Mouse (Mus musculus) stomach, embryonic 15.5 days (tissue): ENCODE data around the gene Frg2f1. TPM values are rescaled to one million over a fixed set of nuclear protein-coding genes. Genes with fewer than 3 reads are reported as not detected.
"Not testable (repeated sequence)": the region's sequence is repeated elsewhere in the genome, so short reads cannot be mapped to it uniquely, and the experiment has no call there.

Experiments
- ATAC-seq: fragments of 200-750 bp; cut with Nextera tagmentation; 2 replicates; pipeline ENCODE4 v1.8.0; 2017; ENCODE audit warnings: low read depth, moderate number of reproducible peaks, moderate TSS enrichment; ENCODE audit not compliant: insufficient read depth, low FRiP score
- H3K27ac ChIP-seq: fragments of 300-500 bp; sonication (generic); 2 replicates; pipeline ENCODE4 v1.5.1; 2015; ENCODE audit warnings: mild to moderate bottlenecking, inconsistent platforms
- H3K27me3 ChIP-seq: fragments of 300-500 bp; sonication (generic); replicated peaks from 2 replicates; pipeline ENCODE4 v1.6.1; 2015; ENCODE audit warnings: inconsistent platforms
- H3K36me3 ChIP-seq: fragments of 300-500 bp; sonication (generic); 2 replicates; pipeline ENCODE4 v1.6.1; 2015; ENCODE audit warnings: inconsistent platforms
- H3K4me1 ChIP-seq: fragments of 300-500 bp; sonication (generic); 2 replicates; pipeline ENCODE4 v1.6.1; 2015; ENCODE audit warnings: inconsistent platforms
- H3K4me2 ChIP-seq: fragments of 300-500 bp; sonication (generic); 2 replicates; pipeline ENCODE4 v1.6.1; 2015; ENCODE audit warnings: mild to moderate bottlenecking, inconsistent platforms
- H3K4me3 ChIP-seq: fragments of 300-500 bp; sonication (generic); replicated peaks from 2 replicates; pipeline ENCODE4 v1.5.1; 2015; ENCODE audit warnings: inconsistent platforms
- H3K9ac ChIP-seq: fragments of 300-500 bp; sonication (generic); 2 replicates; pipeline ENCODE4 v1.6.1; 2015; ENCODE audit warnings: inconsistent platforms
- H3K9me3 ChIP-seq: fragments of 300-500 bp; sonication (generic); 2 replicates; pipeline ENCODE4 v1.6.1; 2016; ENCODE audit warnings: inconsistent platforms
- WGBS: fragments of 180-500 bp; shearing (Covaris S2); methylation state at CpG from one replicate; pipeline ENCODE4 v1.1.7; 2015; 5-methylcytosine and 5-hydroxymethylcytosine counted together
- polyA plus RNA-seq: library from polyadenylated mRNA; unstranded; fragments of >200 nt; fragmentation: Nextera tagmentation; extraction: Ambion mirVana; gene quantifications from 2 replicates; pipeline ENCODE4 v1.2.1, GENCODE M21; 2015

Gene Frg2f1
- polyA plus RNA-seq, 1 experiment from 2014 or later = 2.9 TPM

GRCm38 (mm10) chr4:119536615-119537014 is 2.7 kb downstream of the Frg2f1 start, which contains the start of gene Foxj3:
Foxj3 (plus strand) TSS chr4:119537004.
- not testable (repeated sequence) for H3K27ac ChIP-seq, H3K9ac ChIP-seq, H3K4me3 ChIP-seq, H3K9me3 ChIP-seq, H3K36me3 ChIP-seq, H3K4me1 ChIP-seq, H3K27me3 ChIP-seq, H3K4me2 ChIP-seq, ATAC-seq
- WGBS = 80% methylated on average over 4 of the region's 4 CpGs

GRCm38 (mm10) chr4:119535103-119535502 is 4.2 kb downstream of the Frg2f1 start:
- Histone ChIP-seq H3K36me3 (no peaks in the 10 kb centered on the region), H3K9me3 (no peaks in the 10 kb centered on the region), H3K4me2 (no peak overlapping the region), H3K4me1 (peaks cover 4% of the 10 kb centered on the region; the same call in 1 of the 2 replicates), H3K27ac (no peak overlapping the region), H3K27me3 (no peaks in the 10 kb centered on the region), H3K9ac (no peak overlapping the region), H3K4me3 (no peak overlapping the region)
- no peak for ATAC-seq
- 30% methylated on average over 4 of the region's 4 CpGs for WGBS

GRCm38 (mm10) chr4:119531813-119532212 is 7.5 kb downstream of the Frg2f1 start:
- no peaks in the 10 kb centered on the region for H3K4me1 ChIP-seq
- no peaks in the 10 kb centered on the region for H3K27me3 ChIP-seq
- H3K9ac ChIP-seq = no peak overlapping the region
- no peak overlapping the region for H3K4me3 ChIP-seq
- H3K27ac ChIP-seq = no peak overlapping the region
- WGBS = 63% methylated on average over 2 of the region's 2 CpGs
- no peaks in the 10 kb centered on the region for H3K36me3 ChIP-seq
- no peak overlapping the region for H3K4me2 ChIP-seq
- H3K9me3 ChIP-seq = no peaks in the 10 kb centered on the region
- ATAC-seq = no peak

GRCm38 (mm10) chr4:119526329-119526845 is 12.9 kb downstream of the Frg2f1 start:
- no peaks in the 10 kb centered on the region for H3K4me1 ChIP-seq
- no peak overlapping the region for H3K9ac ChIP-seq
- H3K4me2 ChIP-seq = no peak overlapping the region
- H3K4me3 ChIP-seq = no peak overlapping the region
- no peaks in the 10 kb centered on the region for H3K36me3 ChIP-seq
- no peak for ATAC-seq
- H3K27me3 ChIP-seq = no peaks in the 10 kb centered on the region
- no peaks in the 10 kb centered on the region for H3K9me3 ChIP-seq
- no peak overlapping the region for H3K27ac ChIP-seq

GRCm38 (mm10) chr4:119524466-119524865 is 14.9 kb downstream of the Frg2f1 start:
- no peaks in the 10 kb centered on the region for H3K9me3 ChIP-seq
- H3K27ac ChIP-seq = no peak overlapping the region
- no peak overlapping the region for H3K4me2 ChIP-seq
- H3K4me3 ChIP-seq = no peak overlapping the region
- H3K9ac ChIP-seq = no peak overlapping the region
- no peaks in the 10 kb centered on the region for H3K36me3 ChIP-seq
- no peaks in the 10 kb centered on the region for H3K4me1 ChIP-seq
- ATAC-seq = no peak
- 79% methylated on average over 2 of the region's 2 CpGs for WGBS
- no peaks in the 10 kb centered on the region for H3K27me3 ChIP-seq

- Histone ChIP-seq H3K4me2 (no peak overlapping the region), H3K4me1 (no peaks in the 10 kb centered on the region), H3K36me3 (no peaks in the 10 kb centered on the region), H3K9me3 (no peaks in the 10 kb centered on the region), H3K9ac (no peak overlapping the region), H3K27ac (no peak overlapping the region), H3K4me3 (no peak overlapping the region), H3K27me3 (no peaks in the 10 kb centered on the region)
- ATAC-seq = no peak
- 80% methylated on average over 1 of the region's 1 CpGs for WGBS
Measured at GRCm38 (mm10) chr4:119524010-119524409, 15.3 kb downstream of the Frg2f1 start.

GRCm38 (mm10) chr4:119523575-119523974 is 15.8 kb downstream of the Frg2f1 start:
- WGBS = 78% methylated on average over 4 of the region's 4 CpGs
- H3K27ac ChIP-seq = no peak overlapping the region
- H3K36me3 ChIP-seq = no peaks in the 10 kb centered on the region
- no peak overlapping the region for H3K4me2 ChIP-seq
- H3K9ac ChIP-seq = no peak overlapping the region
- no peak for ATAC-seq
- H3K4me1 ChIP-seq = no peaks in the 10 kb centered on the region
- no peak overlapping the region for H3K4me3 ChIP-seq
- H3K9me3 ChIP-seq = no peaks in the 10 kb centered on the region
- H3K27me3 ChIP-seq = no peaks in the 10 kb centered on the region

- no peaks in the 10 kb centered on the region for H3K4me1 ChIP-seq
- no peak for ATAC-seq
- H3K4me2 ChIP-seq = no peak overlapping the region
- no peak overlapping the region for H3K27ac ChIP-seq
- no peaks in the 10 kb centered on the region for H3K27me3 ChIP-seq
- WGBS = 50% methylated on average over 3 of the region's 3 CpGs
- H3K4me3 ChIP-seq = no peak overlapping the region
- H3K9ac ChIP-seq = no peak overlapping the region
- H3K36me3 ChIP-seq = no peaks in the 10 kb centered on the region
- no peaks in the 10 kb centered on the region for H3K9me3 ChIP-seq
Measured at GRCm38 (mm10) chr4:119512731-119513141, 26.6 kb downstream of the Frg2f1 start.

- no peaks in the 10 kb centered on the region for H3K4me1 ChIP-seq
- H3K4me2 ChIP-seq = no peak overlapping the region
- no peak for ATAC-seq
- no peaks in the 10 kb centered on the region for H3K27me3 ChIP-seq
- 70% methylated on average over 2 of the region's 2 CpGs for WGBS
- H3K4me3 ChIP-seq = no peak overlapping the region
- H3K36me3 ChIP-seq = no peaks in the 10 kb centered on the region
- H3K9me3 ChIP-seq = no peaks in the 10 kb centered on the region
- H3K9ac ChIP-seq = no peak overlapping the region
- H3K27ac ChIP-seq = no peak overlapping the region
Measured at GRCm38 (mm10) chr4:119511591-119511990, 27.7 kb downstream of the Frg2f1 start.

- ATAC-seq = no peak
- Histone ChIP-seq H3K36me3 (no peaks in the 10 kb centered on the region), H3K27ac (no peak overlapping the region), H3K9me3 (no peaks in the 10 kb centered on the region), H3K4me1 (no peaks in the 10 kb centered on the region), H3K9ac (no peak overlapping the region), H3K4me3 (no peak overlapping the region), H3K27me3 (no peaks in the 10 kb centered on the region; the same call in 1 of the 2 replicates), H3K4me2 (no peak overlapping the region)
- 66% methylated on average over 5 of the region's 5 CpGs for WGBS
Measured at GRCm38 (mm10) chr4:119498319-119498848, 40.9 kb downstream of the Frg2f1 start.

GRCm38 (mm10) chr4:119492933-119493327 is 46.4 kb downstream of the Frg2f1 start:
- no peaks in the 10 kb centered on the region for H3K9me3 ChIP-seq
- H3K4me2 ChIP-seq = peak overlapping the region; percentile 94
- peaks cover 22% of the 10 kb centered on the region for H3K27me3 ChIP-seq
- ATAC-seq = no peak
- H3K9ac ChIP-seq = no peak overlapping the region
- H3K4me3 ChIP-seq = peak overlapping the region; percentile 59
- H3K36me3 ChIP-seq = no peaks in the 10 kb centered on the region
- no peaks in the 10 kb centered on the region for H3K4me1 ChIP-seq
- WGBS = 34% methylated on average over 10 of the region's 10 CpGs
- no peak overlapping the region for H3K27ac ChIP-seq

GRCm38 (mm10) chr4:119492291-119492932 is 46.9 kb downstream of the Frg2f1 start, which contains the start of gene Rimkla:
Rimkla (minus strand) TSS chr4:119492628.
- no peaks in the 10 kb centered on the region for H3K9me3 ChIP-seq
- no peaks in the 10 kb centered on the region for H3K4me1 ChIP-seq
- no peak within 1 kb of the TSS for H3K9ac ChIP-seq
- ATAC-seq = peak; percentile 75; the same call in 1 of the 2 replicates
- H3K27me3 ChIP-seq = peaks cover 22% of the 10 kb centered on the region
- peak within 1 kb of the TSS; percentile 59 for H3K4me3 ChIP-seq
- no peaks in the 10 kb centered on the region for H3K36me3 ChIP-seq
- H3K4me2 ChIP-seq = peak within 1 kb of the TSS; percentile 94
- under 1% methylated on average over 75 of the region's 77 CpGs for WGBS
- no peak within 1 kb of the TSS for H3K27ac ChIP-seq
